Mouse (Mus musculus) hindbrain, embryonic 12.5 days (tissue): ENCODE results near the gene Aldh1l2. TPM values are rescaled to one million over a fixed set of nuclear protein-coding genes. Genes with fewer than 3 reads are reported as not detected.
"Not testable (repeated sequence)": the region's sequence is repeated elsewhere in the genome, so short reads cannot be mapped to it uniquely, and the experiment has no call there.

Experiments
- ATAC-seq: fragments of 200-750 bp; cut with Nextera tagmentation; 2 replicates; pipeline ENCODE4 v1.8.0; 2017; ENCODE audit warnings: moderate TSS enrichment; ENCODE audit not compliant: low FRiP score
- H3K27ac ChIP-seq: fragments of 300-500 bp; sonication (generic); 2 replicates; pipeline ENCODE4 v1.5.1; 2016; ENCODE audit warnings: mild to moderate bottlenecking
- H3K27me3 ChIP-seq: fragments of 300-500 bp; sonication (generic); 2 replicates; pipeline ENCODE4 v1.6.1; 2016; ENCODE audit warnings: mild to moderate bottlenecking
- H3K36me3 ChIP-seq: fragments of 300-500 bp; sonication (generic); 2 replicates; pipeline ENCODE4 v1.6.1; 2016; ENCODE audit warnings: mild to moderate bottlenecking
- H3K4me1 ChIP-seq: fragments of 300-500 bp; sonication (generic); 2 replicates; pipeline ENCODE4 v1.6.1; 2016
- H3K4me2 ChIP-seq: fragments of 300-500 bp; sonication (generic); replicated peaks from 2 replicates; pipeline ENCODE4 v1.6.1; 2016; ENCODE audit warnings: mild to moderate bottlenecking
- H3K4me3 ChIP-seq: fragments of 300-500 bp; sonication (generic); 2 replicates; pipeline ENCODE4 v1.5.1; 2016; ENCODE audit warnings: mild to moderate bottlenecking
- H3K9ac ChIP-seq: fragments of 300-500 bp; sonication (generic); 2 replicates; pipeline ENCODE4 v1.6.1; 2016; ENCODE audit warnings: mild to moderate bottlenecking, moderate library complexity
- H3K9me3 ChIP-seq: fragments of 300-500 bp; sonication (generic); replicated peaks from 2 replicates; pipeline ENCODE4 v1.6.1; 2016; ENCODE audit warnings: mild to moderate bottlenecking
- WGBS: fragments of 180-500 bp; shearing (Covaris S2); methylation state at CpG from one replicate; pipeline ENCODE4 v1.1.7; 2016; 5-methylcytosine and 5-hydroxymethylcytosine counted together
- polyA plus RNA-seq: library from polyadenylated mRNA; unstranded; fragments of >200 nt; fragmentation: Nextera tagmentation; extraction: Ambion mirVana; gene quantifications from 2 replicates; pipeline ENCODE4 v1.2.1, GENCODE M21; 2016

Aldh1l2 gene
- polyA plus RNA-seq, 1 experiment from 2014 or later, result 11.7 TPM

DNA sequence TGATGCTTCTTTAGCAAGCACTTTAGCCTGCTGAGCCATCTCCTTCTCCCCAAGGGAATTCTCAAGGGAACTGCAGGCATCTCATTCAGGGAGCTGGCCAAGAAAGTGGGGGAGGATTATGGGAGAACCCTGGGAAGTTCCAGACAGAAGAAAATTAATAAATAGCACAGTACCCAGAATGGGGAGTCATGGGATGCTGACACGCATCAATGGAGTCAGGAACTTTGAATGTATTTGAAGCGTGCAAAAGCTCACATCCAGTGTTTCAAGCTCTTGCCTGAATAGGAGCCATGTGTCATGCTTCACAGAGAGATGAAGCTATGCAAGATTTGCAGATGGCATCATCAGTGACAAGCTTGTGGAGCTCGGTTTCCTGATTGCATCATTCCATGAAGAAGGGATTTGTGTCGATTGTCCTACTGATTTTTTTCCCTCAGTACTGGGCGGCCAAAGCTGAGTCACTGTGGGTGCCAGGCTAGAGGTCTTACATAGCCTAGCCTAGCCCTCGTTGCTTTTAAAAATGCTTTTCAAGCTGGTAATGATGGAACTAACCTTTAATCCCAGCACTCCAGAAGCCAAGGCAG is 3.5 kb downstream of the Aldh1l2 start:
- H3K4me2 ChIP-seq, result no peak overlapping the region
- H3K27me3 ChIP-seq, result no peaks in the 10 kb centered on the region
- no peak overlapping the region for H3K4me3 ChIP-seq
- WGBS, result 90% methylated on average over 6 of the region's 6 CpGs
- 0 out of 2 replicates have a peak, but pooled peaks cover 5% of the 10 kb centered on the region for H3K4me1 ChIP-seq
- peaks cover 11% of the 10 kb centered on the region for H3K36me3 ChIP-seq
- H3K9me3 ChIP-seq, result no peaks in the 10 kb centered on the region
- H3K9ac ChIP-seq, result no peak overlapping the region
- no peak for ATAC-seq
- H3K27ac ChIP-seq, result no peak overlapping the region

DNA sequence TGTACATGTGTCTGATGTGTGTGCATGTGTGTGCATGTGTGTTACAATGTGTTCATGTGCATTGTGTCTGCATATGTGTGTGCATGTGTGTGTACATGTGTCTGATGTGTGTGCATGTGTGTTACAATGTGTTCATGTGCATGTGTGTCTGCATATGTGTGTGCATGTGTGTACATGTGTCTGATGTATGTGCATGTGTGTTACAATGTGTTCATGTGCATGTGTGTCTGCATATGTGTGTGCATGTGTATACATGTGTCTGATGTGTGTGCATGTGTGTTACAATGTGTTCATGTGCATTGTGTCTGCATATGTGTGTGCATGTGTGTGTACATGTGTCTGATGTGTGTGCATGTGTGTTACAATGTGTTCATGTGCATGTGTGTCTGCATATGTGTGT is 9.7 kb downstream of the Aldh1l2 start:
- not testable (repeated sequence) for ATAC-seq, H3K27ac ChIP-seq, H3K9ac ChIP-seq, H3K9me3 ChIP-seq, H3K27me3 ChIP-seq, H3K4me1 ChIP-seq, H3K4me2 ChIP-seq, H3K4me3 ChIP-seq
- peaks cover 49% of the 10 kb centered on the region for H3K36me3 ChIP-seq

DNA sequence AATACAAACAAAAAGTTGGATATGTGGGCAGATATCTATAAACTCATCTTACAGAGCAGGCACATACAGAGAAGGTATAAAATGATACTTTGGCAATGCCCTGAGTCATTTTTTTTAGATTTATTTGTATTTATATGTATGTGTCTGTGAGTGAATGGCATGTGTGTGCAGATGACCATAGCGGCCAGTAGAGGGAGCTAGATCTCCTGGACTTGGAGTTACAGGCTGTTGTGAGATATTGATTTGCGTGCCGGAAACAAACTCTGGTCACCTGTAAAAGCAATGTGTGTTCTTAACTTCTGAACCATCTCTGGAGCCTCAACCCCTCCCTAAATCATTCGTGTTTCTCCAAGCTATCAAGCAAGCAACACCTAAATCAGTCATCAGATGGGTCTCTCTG is 12.9 kb downstream of the Aldh1l2 start:
- H3K4me1 ChIP-seq, result no peaks in the 10 kb centered on the region
- no peak overlapping the region for H3K4me2 ChIP-seq
- no peak overlapping the region for H3K9ac ChIP-seq
- H3K36me3 ChIP-seq, result peaks cover 68% of the 10 kb centered on the region
- H3K27ac ChIP-seq, result no peak overlapping the region
- 81% methylated on average over 4 of the region's 4 CpGs for WGBS
- no peak overlapping the region for H3K4me3 ChIP-seq
- no peak for ATAC-seq
- 0 out of 2 replicates have a peak, but pooled peaks cover 3% of the 10 kb centered on the region for H3K9me3 ChIP-seq
- H3K27me3 ChIP-seq, result no peaks in the 10 kb centered on the region

DNA sequence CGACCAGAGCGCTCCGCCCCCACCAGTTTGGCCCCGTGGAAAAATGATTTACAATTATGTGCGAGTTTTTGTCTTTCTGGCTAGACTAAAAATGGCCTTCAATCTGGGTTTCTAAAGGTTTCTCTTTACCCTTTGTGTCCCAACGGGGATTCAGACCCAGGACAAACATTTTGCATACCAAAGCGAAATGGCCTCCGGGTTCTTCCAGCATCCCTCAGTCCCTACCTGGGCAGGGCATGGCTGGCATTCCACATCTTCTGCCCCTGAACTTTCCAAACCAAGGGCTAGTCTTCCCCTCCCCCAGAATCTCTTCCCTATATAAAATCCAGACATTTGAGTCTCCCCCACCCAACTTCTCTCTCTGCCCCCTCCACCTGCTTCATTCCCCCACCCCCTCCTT is 20.2 kb downstream of the Aldh1l2 start:
- Histone ChIP-seq H3K27ac (no peak overlapping the region), H3K36me3 (peaks cover 57% of the 10 kb centered on the region), H3K4me1 (no peaks in the 10 kb centered on the region), H3K9me3 (no peaks in the 10 kb centered on the region), H3K27me3 (no peaks in the 10 kb centered on the region), H3K9ac (no peak overlapping the region), H3K4me3 (no peak overlapping the region), H3K4me2 (no peak overlapping the region)
- no peak for ATAC-seq
- WGBS, result 82% methylated on average over 8 of the region's 8 CpGs

DNA sequence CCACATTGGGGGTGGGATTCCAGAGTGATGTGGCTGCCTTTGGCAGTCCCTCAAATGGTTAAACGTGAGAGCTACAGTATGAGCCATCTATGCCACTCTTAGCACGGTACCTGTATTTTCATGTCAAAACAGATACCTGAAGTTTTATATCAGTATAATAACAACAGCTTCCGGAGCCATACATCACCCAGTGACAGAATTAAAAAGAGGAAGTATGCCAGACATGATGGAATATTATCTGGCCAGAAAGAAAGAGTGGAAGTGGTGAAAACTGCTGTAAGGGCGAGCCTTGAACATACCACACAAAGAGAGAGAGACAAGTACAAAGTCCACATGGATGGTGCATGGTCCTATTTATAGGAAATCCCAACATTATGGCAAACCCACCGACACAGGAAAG is 22.6 kb downstream of the Aldh1l2 start:
- H3K9me3 ChIP-seq, result no peaks in the 10 kb centered on the region

DNA sequence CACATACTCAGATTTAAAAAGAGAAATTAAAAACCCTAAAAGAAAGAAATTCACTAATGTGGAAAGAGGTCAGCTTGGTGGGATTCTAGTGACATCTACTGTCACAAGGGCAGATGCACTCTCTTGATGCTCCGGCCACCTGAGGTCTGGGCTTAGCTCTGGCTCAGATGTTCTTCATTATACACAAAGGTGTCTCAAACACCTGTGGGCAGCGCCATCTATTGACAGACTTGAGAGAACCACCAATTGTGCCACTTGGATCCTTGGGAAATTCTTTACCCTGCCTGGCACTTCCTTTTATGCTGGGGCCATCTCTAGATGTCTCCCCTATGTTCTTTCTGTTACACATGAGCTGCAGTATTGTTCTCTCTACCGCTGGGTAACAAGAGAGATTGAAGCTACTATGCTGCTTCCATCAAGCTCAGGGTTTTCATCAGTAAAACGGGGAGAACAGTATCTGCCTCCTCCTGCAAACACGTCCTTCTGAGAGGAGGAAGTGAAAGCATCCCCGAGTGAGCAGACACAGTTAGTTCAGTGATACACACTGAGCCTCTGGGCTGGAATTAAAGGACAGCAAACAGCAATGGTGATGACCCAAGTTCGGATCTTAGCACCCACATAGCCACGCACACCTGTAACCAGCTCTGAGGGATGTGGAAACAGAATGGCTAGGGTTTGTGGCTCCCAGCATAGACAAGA is 24.8 kb downstream of the Aldh1l2 start:
- no peak overlapping the region for H3K27ac ChIP-seq
- WGBS, result 70% methylated on average over 8 of the region's 8 CpGs
- no peak overlapping the region for H3K4me3 ChIP-seq
- no peak for ATAC-seq
- H3K4me2 ChIP-seq, result no peak overlapping the region
- H3K4me1 ChIP-seq, result no peaks in the 10 kb centered on the region
- H3K9ac ChIP-seq, result no peak overlapping the region
- H3K27me3 ChIP-seq, result no peaks in the 10 kb centered on the region
- H3K36me3 ChIP-seq, result peaks cover 50% of the 10 kb centered on the region
- no peaks in the 10 kb centered on the region for H3K9me3 ChIP-seq

More for the DNA sequence above, 22.6 kb downstream of the Aldh1l2 start:
- Histone ChIP-seq H3K36me3 (peaks cover 51% of the 10 kb centered on the region), H3K4me3 (no peak overlapping the region), H3K4me1 (no peaks in the 10 kb centered on the region), H3K9ac (no peak overlapping the region), H3K4me2 (no peak overlapping the region), H3K27me3 (no peaks in the 10 kb centered on the region), H3K27ac (no peak overlapping the region)
- no peak for ATAC-seq
- WGBS, result 83% methylated on average over 5 of the region's 5 CpGs

DNA sequence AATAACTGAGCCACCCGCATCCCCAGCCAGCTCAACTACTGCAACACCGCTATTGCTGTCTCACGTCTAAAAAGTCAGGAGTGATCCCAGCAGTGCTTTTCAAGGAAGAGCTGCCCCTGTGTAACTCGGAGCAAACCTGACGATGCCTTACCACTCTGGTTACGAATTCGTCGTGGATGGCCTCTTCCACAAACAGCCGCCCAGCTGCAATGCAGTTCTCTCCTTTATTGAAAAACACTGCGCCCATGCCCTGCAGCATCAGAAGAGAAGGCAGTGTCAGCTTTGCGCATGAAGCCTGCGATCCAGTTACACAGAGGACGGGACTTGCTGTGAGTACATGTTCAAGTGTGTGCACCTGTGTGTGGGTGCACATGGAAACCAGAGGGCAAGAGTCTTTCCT is 36.6 kb downstream of the Aldh1l2 start:
- Histone ChIP-seq H3K27me3 (no peaks in the 10 kb centered on the region), H3K4me1 (no peaks in the 10 kb centered on the region), H3K36me3 (peaks cover 40% of the 10 kb centered on the region), H3K4me3 (no peak overlapping the region), H3K4me2 (no peak overlapping the region), H3K9me3 (no peaks in the 10 kb centered on the region), H3K27ac (no peak overlapping the region), H3K9ac (no peak overlapping the region)
- WGBS, result 91% methylated on average over 13 of the region's 13 CpGs
- ATAC-seq, result no peak

DNA sequence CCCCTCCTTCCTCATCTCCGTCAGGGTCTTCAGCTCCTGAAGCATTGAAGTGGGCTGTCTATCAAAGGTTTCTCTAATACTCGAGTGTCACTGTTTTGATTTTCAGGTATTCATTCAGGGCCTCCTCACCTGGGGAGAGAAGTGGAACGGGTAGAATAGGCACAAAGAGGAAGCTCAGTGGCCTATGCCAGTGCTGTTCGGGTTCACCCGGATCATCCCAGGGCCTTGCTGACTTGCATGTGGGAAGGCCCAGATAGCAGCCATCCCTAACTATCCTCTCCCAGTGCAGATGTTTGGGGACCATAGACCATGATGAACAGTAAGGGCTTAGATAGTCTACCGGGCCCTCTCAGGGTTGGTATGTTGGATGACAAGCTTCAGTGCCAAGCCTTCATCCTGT is 43.4 kb downstream of the Aldh1l2 start:
- Histone ChIP-seq H3K27me3 (no peaks in the 10 kb centered on the region), H3K36me3 (peaks cover 56% of the 10 kb centered on the region), H3K9me3 (no peaks in the 10 kb centered on the region), H3K4me2 (no peak overlapping the region), H3K27ac (no peak overlapping the region), H3K9ac (no peak overlapping the region), H3K4me1 (no peaks in the 10 kb centered on the region), H3K4me3 (no peak overlapping the region)
- no peak for ATAC-seq
- WGBS, result 95% methylated on average over 6 of the region's 6 CpGs

DNA sequence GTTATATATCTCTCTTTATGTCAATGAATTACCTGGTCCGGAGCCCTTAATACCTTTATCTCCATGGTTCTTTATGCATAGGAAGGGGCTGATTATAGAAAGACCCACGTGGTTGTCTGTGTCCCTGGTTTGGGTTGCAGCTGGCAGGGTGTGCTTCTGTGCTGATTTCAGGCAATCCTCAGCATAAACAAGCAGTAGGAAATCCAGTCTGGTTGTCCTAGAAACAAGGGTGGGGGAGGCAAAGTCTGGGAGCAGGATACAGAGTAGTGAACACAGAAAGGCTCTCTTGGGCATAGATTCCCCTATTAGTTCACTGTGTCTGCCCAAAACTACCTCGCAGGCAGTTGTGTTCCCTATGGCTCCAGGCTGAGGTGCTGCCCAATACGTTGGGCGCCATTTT is 56.7 kb downstream of the Aldh1l2 start:
- ATAC-seq, result no peak
- Histone ChIP-seq H3K9ac (no peak overlapping the region), H3K9me3 (peaks cover 19% of the 10 kb centered on the region; the same call in 1 of the 2 replicates), H3K27me3 (no peaks in the 10 kb centered on the region), H3K4me2 (no peak overlapping the region), H3K27ac (no peak overlapping the region), H3K4me1 (no peaks in the 10 kb centered on the region), H3K36me3 (no peaks in the 10 kb centered on the region), H3K4me3 (no peak overlapping the region)
- WGBS, result 85% methylated on average over 5 of the region's 5 CpGs

DNA sequence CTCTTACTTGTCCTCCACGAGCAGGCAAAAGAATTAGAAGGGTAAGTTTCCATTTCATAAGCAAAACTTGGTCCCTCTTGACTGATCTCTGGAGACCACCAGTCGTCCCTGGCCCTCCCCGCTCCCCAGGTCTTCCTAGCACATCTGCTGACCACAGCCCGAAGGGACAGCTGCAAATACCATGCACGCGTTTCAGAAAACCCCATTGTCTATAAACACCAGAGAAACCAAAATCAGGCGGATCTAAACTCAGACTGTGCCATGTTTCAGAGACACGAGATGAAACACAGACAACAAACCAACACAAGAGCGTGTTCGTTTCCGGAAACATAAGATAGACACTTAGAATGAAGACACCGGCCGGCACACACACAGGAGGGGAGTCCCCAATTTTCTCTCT is 58.7 kb downstream of the Aldh1l2 start:
- H3K4me1 ChIP-seq, result no peaks in the 10 kb centered on the region
- no peaks in the 10 kb centered on the region for H3K27me3 ChIP-seq
- ATAC-seq, result no peak
- H3K36me3 ChIP-seq, result no peaks in the 10 kb centered on the region
- no peak overlapping the region for H3K27ac ChIP-seq
- no peak overlapping the region for H3K4me3 ChIP-seq
- no peak overlapping the region for H3K4me2 ChIP-seq
- peaks cover 19% of the 10 kb centered on the region; the same call in 1 of the 2 replicates for H3K9me3 ChIP-seq
- WGBS, result 96% methylated on average over 13 of the region's 13 CpGs
- H3K9ac ChIP-seq, result no peak overlapping the region

DNA sequence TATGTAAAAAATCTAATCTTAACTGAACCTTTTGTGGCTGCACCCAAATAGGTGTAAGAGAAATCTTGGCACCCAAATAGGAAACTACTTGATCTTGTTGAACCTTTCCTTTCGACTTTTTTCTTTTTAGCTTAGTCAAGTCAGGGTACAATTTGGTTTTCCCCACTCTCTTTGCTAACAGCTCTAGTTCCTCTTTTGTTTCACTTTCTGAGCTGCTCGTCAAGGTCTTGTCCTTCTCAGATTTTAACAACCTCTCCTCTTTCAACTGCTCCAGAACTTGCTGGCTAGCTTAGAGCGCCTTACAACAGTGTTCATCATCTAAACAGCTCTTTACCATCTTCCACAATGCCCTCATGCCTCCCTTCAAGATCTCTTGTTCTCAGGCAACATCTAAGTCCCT is 76.4 kb downstream of the Aldh1l2 start:
- Histone ChIP-seq H3K36me3 (peaks cover 18% of the 10 kb centered on the region), H3K9me3 (peaks cover 54% of the 10 kb centered on the region), H3K9ac (no peak overlapping the region), H3K4me2 (no peak overlapping the region), H3K4me1 (no peaks in the 10 kb centered on the region), H3K4me3 (no peak overlapping the region), H3K27me3 (no peaks in the 10 kb centered on the region), H3K27ac (no peak overlapping the region)
- no peak for ATAC-seq
- 91% methylated on average over 3 of the region's 3 CpGs for WGBS

DNA sequence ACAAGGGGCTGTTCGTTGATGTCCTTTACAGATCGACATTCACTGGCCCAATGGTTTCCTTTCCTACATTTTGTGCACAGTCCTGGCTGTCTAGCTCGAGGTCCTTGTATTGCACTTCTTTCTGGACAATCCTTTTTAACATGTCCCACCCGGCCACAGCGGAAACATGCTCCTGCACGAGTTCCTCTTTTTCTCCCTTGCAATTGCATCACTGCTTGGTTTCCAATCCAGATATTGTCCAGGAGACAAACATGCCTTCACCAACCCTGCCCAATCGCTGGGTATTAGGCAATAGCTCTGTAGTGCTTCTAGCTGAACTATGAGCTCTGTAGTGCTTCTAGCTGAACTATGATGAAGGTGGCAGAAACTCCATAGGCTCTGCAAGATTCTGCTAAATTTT is 85.4 kb downstream of the Aldh1l2 start:
- Histone ChIP-seq H3K27ac (no peak overlapping the region), H3K4me1 (no peaks in the 10 kb centered on the region), H3K36me3 (peaks cover 13% of the 10 kb centered on the region), H3K9me3 (peaks cover 47% of the 10 kb centered on the region), H3K9ac (no peak overlapping the region), H3K27me3 (no peaks in the 10 kb centered on the region), H3K4me3 (no peak overlapping the region), H3K4me2 (no peak overlapping the region)
- WGBS, result 92% methylated on average over 7 of the region's 7 CpGs
- ATAC-seq, result no peak
